Mouse (Mus musculus): ENCODE data around the gene Prkg1. TPM values are rescaled to one million over a fixed set of nuclear protein-coding genes. Genes with fewer than 3 reads are reported as not detected.
"Not testable (repeated sequence)": the region's sequence is repeated elsewhere in the genome, so short reads cannot be mapped to it uniquely, and the experiment has no call there.

Gene Prkg1
- polyA plus RNA-seq, 1 experiment from 2014 or later: 8.4 TPM

GRCm38 (mm10) chr19:30564516-30564915 is 1200.3 kb downstream of the Prkg1 start:
- H3K4me1 ChIP-seq: no peaks in the 10 kb centered on the region
- 75% methylated on average over 6 of the region's 6 CpGs for WGBS
- H3K9ac ChIP-seq: no peak overlapping the region
- no peaks in the 10 kb centered on the region for H3K9me3 ChIP-seq
- H3K4me2 ChIP-seq (replicated peaks): no peak overlapping the region
- no peak overlapping the region for H3K27ac ChIP-seq
- no peaks in the 10 kb centered on the region for H3K36me3 ChIP-seq
- H3K27me3 ChIP-seq: no peaks in the 10 kb centered on the region
- no peak for ATAC-seq (ENCODE audit: low FRiP score, low read depth)
- H3K4me3 ChIP-seq: no peak overlapping the region

GRCm38 (mm10) chr19:30563876-30564275 is 1201.0 kb downstream of the Prkg1 start:
- Histone ChIP-seq H3K4me1 (no peaks in the 10 kb centered on the region), H3K4me2 (replicated peaks) (no peak overlapping the region), H3K4me3 (no peak overlapping the region), H3K9ac (no peak overlapping the region), H3K27ac (no peak overlapping the region), H3K36me3 (no peaks in the 10 kb centered on the region), H3K9me3 (no peaks in the 10 kb centered on the region), H3K27me3 (no peaks in the 10 kb centered on the region)
- 47% methylated on average over 3 of the region's 3 CpGs for WGBS
- no peak for ATAC-seq (ENCODE audit: low FRiP score, low read depth)

GRCm38 (mm10) chr19:30558024-30558423 is 1206.8 kb downstream of the Prkg1 start:
- no peak for ATAC-seq (ENCODE audit: low FRiP score, low read depth)
- Histone ChIP-seq H3K27me3 (peaks cover 15% of the 10 kb centered on the region), H3K4me3 (no peak overlapping the region), H3K9me3 (no peaks in the 10 kb centered on the region), H3K4me1 (no peaks in the 10 kb centered on the region), H3K36me3 (no peaks in the 10 kb centered on the region), H3K9ac (no peak overlapping the region), H3K4me2 (replicated peaks) (no peak overlapping the region), H3K27ac (no peak overlapping the region)

GRCm38 (mm10) chr19:30554467-30554881 is 1210.4 kb downstream of the Prkg1 start:
- H3K36me3 ChIP-seq: no peaks in the 10 kb centered on the region
- no peaks in the 10 kb centered on the region for H3K9me3 ChIP-seq
- no peak overlapping the region for H3K27ac ChIP-seq
- H3K9ac ChIP-seq: peak overlapping the region; percentile 58
- H3K27me3 ChIP-seq: peaks cover 49% of the 10 kb centered on the region
- H3K4me1 ChIP-seq: peaks cover 9% of the 10 kb centered on the region; the same call in 1 of the 2 replicates
- 1% methylated on average over 12 of the region's 12 CpGs for WGBS
- H3K4me3 ChIP-seq: peak overlapping the region; percentile 32
- peak overlapping the region; percentile 61 for H3K4me2 ChIP-seq (replicated peaks)
- ATAC-seq (ENCODE audit: low FRiP score, low read depth): peak; percentile 66

- H3K27ac ChIP-seq: no peak overlapping the region
- peaks cover 17% of the 10 kb centered on the region; the same call in 1 of the 2 replicates for H3K4me1 ChIP-seq
- no peak overlapping the region for H3K9ac ChIP-seq
- peaks cover 56% of the 10 kb centered on the region for H3K27me3 ChIP-seq
- H3K4me3 ChIP-seq: no peak overlapping the region
- 18% methylated on average over 4 of the region's 4 CpGs for WGBS
- no peaks in the 10 kb centered on the region for H3K36me3 ChIP-seq
- no peaks in the 10 kb centered on the region for H3K9me3 ChIP-seq
- H3K4me2 ChIP-seq (replicated peaks): no peak overlapping the region
- no peak for ATAC-seq (ENCODE audit: low FRiP score, low read depth)
These were observed 1211.1 kb downstream of the Prkg1 start for GRCm38 (mm10) chr19:30553740-30554139.

- Histone ChIP-seq H3K27ac (no peak overlapping the region), H3K4me2 (replicated peaks) (no peak overlapping the region), H3K9ac (no peak overlapping the region), H3K9me3 (no peaks in the 10 kb centered on the region), H3K36me3 (no peaks in the 10 kb centered on the region), H3K4me1 (peaks cover 25% of the 10 kb centered on the region; the same call in 1 of the 2 replicates), H3K27me3 (peaks cover 71% of the 10 kb centered on the region), H3K4me3 (no peak overlapping the region)
- no peak for ATAC-seq (ENCODE audit: low FRiP score, low read depth)
- WGBS: 69% methylated on average over 8 of the region's 8 CpGs
These were observed 1212.6 kb downstream of the Prkg1 start for GRCm38 (mm10) chr19:30552260-30552659.

GRCm38 (mm10) chr19:30549854-30550647 is 1214.8 kb downstream of the Prkg1 start:
- Histone ChIP-seq H3K27me3 (peaks cover 81% of the 10 kb centered on the region), H3K27ac (no peak overlapping the region), H3K4me2 (replicated peaks) (peak overlapping the region; percentile 70), H3K36me3 (no peaks in the 10 kb centered on the region), H3K4me3 (peak overlapping the region; percentile 45), H3K9ac (peak overlapping the region; percentile 53; the same call in 1 of the 2 replicates), H3K4me1 (peaks cover 25% of the 10 kb centered on the region; the same call in 1 of the 2 replicates), H3K9me3 (no peaks in the 10 kb centered on the region)
- 2% methylated on average over 17 of the region's 17 CpGs for WGBS
- no peak for ATAC-seq (ENCODE audit: low FRiP score, low read depth)

- Histone ChIP-seq H3K27ac (no peak within 1 kb of the TSS), H3K4me1 (peaks cover 25% of the 10 kb centered on the region; the same call in 1 of the 2 replicates), H3K36me3 (no peaks in the 10 kb centered on the region), H3K27me3 (peaks cover 79% of the 10 kb centered on the region), H3K4me3 (peak within 1 kb of the TSS; percentile 45), H3K9ac (peak within 1 kb of the TSS; percentile 53), H3K4me2 (replicated peaks) (peak within 1 kb of the TSS; percentile 70), H3K9me3 (no peaks in the 10 kb centered on the region)
- WGBS: under 1% methylated on average over 26 of the region's 26 CpGs
- ATAC-seq (ENCODE audit: low FRiP score, low read depth): peak; percentile 49; the same call in 1 of the 2 replicates
These were observed 1215.6 kb downstream of the Prkg1 start, which contains the start of gene Dkk1 for GRCm38 (mm10) chr19:30549044-30549853. TSS of gene Dkk1 (minus strand) at chr19:30549665.

GRCm38 (mm10) chr19:30548411-30549043 is 1216.3 kb downstream of the Prkg1 start:
- ATAC-seq (ENCODE audit: low FRiP score, low read depth): peak; percentile 25; the same call in 1 of the 2 replicates
- Histone ChIP-seq H3K9ac (peak overlapping the region; percentile 53), H3K9me3 (no peaks in the 10 kb centered on the region), H3K36me3 (no peaks in the 10 kb centered on the region), H3K4me3 (peak overlapping the region; percentile 45), H3K4me1 (peaks cover 25% of the 10 kb centered on the region; the same call in 1 of the 2 replicates), H3K27me3 (peaks cover 77% of the 10 kb centered on the region), H3K4me2 (replicated peaks) (peak overlapping the region; percentile 70), H3K27ac (no peak overlapping the region)
- 1% methylated on average over 23 of the region's 23 CpGs for WGBS

- peaks cover 31% of the 10 kb centered on the region for H3K27me3 ChIP-seq
- H3K4me3 ChIP-seq: peak overlapping the region; percentile 47
- H3K36me3 ChIP-seq; ATAC-seq (ENCODE audit: low FRiP score, low read depth); H3K27ac ChIP-seq; H3K9me3 ChIP-seq; H3K4me1 ChIP-seq: not testable (repeated sequence)
- peak overlapping the region; percentile 72 for H3K4me2 ChIP-seq (replicated peaks)
- 3% methylated on average over 44 of the region's 44 CpGs for WGBS
- H3K9ac ChIP-seq: peak overlapping the region; percentile 56
These were observed 1225.4 kb downstream of the Prkg1 start for GRCm38 (mm10) chr19:30539365-30539941.

GRCm38 (mm10) chr19:30516771-30517170 is 1248.1 kb downstream of the Prkg1 start:
- ATAC-seq (ENCODE audit: low FRiP score, low read depth): no peak
- Histone ChIP-seq H3K4me3 (no peak overlapping the region), H3K4me2 (replicated peaks) (no peak overlapping the region), H3K9me3 (no peaks in the 10 kb centered on the region), H3K4me1 (no peaks in the 10 kb centered on the region), H3K9ac (no peak overlapping the region), H3K36me3 (no peaks in the 10 kb centered on the region), H3K27ac (no peak overlapping the region), H3K27me3 (no peaks in the 10 kb centered on the region)
- 60% methylated on average over 6 of the region's 6 CpGs for WGBS
